Mouse (Mus musculus) liver, adult (tissue): ENCODE data around the gene Armc7.

Experiments
- GATA4 ChIP-seq: IDR thresholded peaks from 2 replicates; pipeline ENCODE4 v1.6.1; 2014; ENCODE audit warnings: mild to moderate bottlenecking, low read length; ENCODE audit not compliant: insufficient replicate concordance

Gene Armc7

DNA sequence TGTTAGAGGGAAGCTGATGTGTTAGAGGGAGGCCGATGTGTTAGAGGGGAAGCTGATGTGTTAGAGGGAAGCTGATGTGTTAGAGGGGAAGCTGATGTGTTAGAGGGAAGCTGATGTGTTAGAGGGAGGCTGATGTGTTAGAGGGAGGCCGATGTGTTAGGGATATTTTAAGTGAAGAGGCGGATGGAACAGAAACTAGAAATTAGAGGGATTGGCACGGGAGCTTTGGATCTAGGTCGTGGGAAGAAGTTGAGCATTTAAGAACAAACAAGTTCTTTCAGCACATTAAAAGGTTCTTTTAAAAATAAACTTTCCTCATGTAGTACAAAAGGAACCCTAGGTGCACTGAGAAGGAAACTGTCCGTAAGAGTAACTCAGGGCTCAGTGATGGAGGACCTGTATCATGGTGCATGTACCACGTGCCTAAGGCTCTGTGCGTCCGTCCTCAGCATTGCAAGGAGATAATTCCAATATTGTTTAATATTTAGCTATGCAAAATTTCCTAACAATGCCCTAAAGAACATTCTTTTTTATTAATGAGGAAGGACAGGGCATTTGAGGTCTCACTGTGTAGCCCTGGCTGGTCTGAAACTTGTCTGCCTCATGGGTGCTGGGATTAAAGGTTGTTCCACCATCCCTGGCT is 3.0 kb downstream of the Armc7 start:
- no peak for TF ChIP-seq GATA4

DNA sequence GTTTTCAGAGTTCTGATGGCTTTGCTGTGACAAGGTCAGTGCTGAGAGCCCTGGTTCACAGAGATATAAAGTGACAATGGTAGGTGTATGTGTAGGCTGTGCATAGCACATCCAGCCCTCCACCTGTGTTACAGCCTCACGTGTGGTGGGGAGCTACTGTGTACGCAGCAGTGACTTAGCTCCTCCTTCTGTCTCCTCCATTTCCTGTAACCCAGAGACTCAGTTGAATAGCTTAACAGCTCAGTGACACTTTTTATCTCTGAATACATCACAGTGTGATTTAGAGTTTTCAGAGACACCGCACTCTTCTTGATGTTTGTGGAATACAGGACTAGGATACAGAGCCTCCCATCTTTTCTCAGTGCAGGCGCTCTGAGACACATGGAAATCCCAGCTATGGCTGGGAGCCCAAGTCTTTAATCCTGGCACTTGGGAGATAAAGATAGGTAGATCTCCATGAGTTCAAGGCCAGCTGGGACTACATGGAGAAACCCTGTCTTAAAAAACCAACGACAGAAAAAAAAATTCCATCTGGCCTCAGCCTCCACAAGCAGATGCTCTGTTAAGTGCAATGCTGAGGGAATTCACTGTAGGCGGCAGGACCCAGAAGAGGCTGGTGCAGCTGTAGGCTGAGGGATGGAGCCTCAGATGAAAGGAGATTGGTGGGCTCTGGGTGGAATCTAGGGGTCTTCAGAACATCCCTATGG is 6.2 kb downstream of the Armc7 start:
- TF ChIP-seq GATA4, result no peak

DNA sequence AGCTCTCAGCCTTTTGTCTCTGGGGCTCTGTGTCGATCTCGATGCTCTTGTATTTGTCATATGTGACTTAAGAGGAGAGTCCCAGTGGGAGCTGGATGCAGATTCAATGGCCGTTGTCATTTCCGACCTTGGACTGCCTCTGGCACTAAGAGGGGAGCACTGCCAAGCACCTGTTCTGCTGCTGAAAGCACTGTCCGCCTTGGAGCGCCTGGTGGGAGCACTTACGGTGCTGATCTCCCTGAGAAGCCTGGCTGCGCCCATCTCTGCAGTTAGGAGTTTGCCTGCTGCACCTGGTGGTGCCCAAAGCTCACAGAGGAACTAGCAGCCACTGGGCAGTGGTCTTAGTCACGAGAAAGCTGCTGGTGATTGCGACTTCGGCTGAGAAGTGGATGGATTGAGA is 7.8 kb downstream of the Armc7 start:
- TF ChIP-seq GATA4, result no peak

DNA sequence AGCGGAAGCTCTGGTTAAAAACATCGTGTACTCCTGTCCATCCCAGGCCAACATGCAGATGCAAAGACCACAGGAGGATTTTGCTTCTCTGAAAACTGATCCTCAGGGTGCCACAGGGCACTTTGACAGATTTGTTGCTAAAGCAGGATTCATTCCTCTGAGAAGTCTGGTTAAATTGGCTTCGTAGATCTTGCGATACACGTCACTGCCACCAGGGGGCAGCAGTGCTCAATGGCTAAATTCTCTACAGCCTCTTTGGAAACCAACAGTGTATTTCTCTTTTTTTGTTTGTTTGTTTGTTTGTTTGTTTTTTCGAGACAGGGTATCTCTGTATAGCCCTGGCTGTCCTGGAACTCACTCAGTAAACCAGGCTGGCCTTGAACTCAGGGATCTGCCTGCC is 8.3 kb downstream of the Armc7 start:
- TF ChIP-seq GATA4, result no peak

DNA sequence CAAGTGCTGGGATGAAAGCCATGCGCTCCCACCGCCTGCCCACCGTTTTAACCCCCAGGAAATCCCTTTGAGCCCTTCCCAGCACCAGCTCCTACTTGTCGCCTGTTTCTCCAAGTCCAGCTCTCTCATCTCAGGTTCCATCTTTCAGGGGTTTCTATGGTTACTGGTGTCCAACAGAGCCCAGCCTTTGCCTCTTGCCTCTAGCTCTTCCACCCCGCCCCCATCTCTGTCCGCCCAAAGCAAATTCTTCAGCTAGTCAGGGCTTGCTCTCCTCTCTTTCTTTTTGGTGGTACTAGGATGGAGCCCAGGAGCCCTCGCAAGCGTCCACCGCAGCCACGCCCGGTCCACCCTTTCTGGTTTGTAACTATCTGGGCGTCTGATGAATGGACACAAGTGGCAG is 9.7 kb downstream of the Armc7 start:
- TF ChIP-seq GATA4, result no peak

DNA sequence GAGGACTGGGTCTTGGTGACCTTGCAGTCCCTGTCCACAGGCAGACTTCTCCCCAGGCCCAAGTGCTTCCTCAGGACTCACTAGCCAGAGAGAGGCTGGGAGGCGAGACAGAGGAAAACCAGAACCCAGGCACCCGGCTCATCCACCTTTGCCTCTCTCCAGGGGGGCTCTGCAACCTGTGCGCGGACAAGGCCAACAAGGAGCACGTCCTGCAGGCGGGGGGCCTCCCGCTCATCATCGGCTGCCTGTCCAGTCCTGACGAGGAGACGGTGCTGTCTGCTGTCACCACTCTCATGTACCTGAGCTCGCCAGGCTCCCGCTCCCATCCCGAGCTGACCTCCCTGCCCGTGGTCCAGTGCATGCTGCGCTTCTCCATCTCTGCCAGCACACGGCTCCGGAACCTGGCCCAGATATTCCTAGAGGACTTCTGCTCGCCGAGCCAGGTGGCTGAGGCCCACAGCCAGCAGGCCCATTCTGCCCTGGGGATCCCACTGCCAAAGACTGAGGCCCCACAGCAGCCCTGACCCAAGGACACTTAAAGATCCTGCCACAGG is 13.2 kb downstream of the Armc7 start:
- no peak for TF ChIP-seq GATA4

DNA sequence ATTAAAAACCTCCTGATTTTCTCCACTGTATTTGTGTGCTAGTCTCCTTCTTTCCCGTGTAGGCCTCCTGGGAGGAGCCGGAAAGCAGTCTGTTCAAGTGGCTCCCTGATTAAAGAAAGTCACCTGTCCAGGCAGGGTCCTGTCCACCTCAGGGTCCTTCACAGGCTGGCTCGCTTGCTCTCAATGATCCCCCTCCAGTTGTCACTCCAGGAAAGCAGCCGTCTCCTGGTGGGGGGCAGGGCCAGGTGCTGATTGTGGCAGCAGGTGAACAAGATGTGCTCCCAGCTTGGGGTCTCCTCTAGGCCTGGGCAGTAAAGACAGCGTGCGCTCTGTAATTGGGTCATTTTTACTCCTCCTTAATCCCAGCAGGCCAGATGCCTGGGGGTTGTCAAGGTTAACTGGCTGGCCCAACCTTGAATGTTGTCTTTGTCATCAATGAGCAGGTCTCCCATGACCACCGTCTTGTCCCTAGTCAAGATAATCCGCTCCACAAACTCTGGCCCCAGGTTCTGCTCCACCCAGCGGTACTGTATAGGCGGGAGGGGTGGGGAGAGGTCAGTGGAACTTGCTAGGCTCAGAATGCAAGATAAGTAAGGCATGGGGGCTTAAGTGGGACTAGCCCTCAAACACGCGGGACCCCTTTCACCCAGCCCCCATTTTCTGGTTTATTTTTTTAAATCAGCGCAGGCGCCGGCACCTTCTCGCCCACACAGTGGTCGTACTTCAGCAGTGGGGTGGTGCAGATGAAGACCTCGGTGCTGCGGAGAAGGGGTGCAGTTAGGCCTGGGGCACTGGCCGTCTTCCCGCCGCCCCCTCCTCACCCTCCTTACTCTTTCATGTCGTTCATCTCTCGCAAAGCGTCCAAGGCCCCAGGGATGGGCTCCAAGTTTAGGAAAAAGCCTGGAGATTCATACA is 15.2 kb downstream of the Armc7 start:
- no peak for TF ChIP-seq GATA4

DNA sequence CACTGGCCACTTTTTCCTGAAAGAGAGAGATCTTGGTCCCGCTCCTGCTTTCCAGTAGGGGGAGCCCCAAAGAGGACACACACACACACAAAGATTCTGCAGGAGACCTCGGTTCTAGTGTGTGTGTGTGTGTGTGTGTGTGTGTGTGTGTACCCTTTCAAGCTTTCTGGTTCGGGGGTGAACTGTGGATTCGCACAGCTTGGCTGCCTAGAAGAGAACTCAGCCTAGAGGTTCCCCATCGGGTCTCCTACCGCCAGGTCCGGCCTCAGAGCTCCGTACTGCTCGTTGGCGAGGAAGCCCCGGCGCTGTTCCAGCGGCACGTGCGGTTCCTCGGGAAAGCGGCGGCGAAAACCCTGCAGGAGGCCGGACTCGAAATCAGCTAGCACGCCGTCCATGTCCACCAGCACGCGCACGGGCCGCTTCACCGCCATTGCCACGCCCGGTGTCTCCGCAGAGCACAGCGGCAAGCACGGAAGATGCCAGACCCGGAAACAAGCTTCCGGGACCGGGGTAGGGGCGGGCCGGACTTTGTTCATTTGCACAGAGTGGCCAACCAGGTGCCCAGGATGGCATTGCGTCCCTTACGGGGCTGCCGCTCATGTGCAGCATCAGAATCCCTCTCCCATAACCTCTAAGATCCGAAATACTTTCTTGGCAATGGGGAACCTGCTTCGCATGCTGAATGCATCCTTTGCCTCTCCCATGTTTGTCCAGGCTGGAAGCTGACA is 16.1 kb downstream of the Armc7 start, which contains the start of gene Nt5c:
TSS of gene Nt5c (minus strand) at position 507 of the 728 bp plus-strand sequence.
- TF ChIP-seq GATA4, result no peak

DNA sequence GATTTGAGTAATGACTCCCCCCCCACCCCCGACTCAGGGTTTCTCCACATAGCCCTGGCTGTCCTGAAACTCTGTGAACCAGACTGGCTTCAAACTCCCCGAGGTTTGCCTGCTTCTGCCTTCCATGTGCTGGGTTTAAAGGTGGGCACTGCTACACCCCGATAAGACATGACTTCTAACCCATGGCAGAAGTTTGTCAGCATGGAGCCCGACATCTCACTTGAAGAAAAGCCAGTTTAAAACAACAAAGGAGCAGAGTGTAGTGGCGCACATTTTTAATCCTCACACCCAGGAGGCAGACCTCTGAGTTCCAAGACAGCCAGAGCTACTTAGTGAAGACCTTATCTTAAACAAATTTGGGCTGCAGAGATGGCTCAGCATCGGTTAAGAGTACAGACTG is 16.9 kb downstream of the Armc7 start:
- TF ChIP-seq GATA4, result no peak

DNA sequence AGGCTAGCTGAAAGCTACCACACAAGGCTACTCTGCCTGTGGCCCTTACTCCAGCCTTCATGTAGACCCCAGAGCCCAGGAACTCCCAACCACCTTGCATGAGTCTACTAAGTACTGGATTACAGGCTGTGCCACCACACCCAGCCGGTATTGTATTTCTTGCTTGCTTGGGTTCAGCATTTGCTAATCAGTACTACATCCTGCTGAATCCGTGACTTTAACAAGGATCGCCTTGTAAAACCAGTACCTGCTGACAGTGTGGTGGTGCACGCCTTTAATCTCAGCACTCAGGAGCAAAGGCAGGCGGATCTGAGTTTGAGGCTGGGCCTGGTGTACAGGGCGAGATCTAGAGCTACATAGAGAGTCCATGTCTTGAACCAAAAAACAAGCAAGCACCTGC is 27.2 kb downstream of the Armc7 start:
- no peak for TF ChIP-seq GATA4

DNA sequence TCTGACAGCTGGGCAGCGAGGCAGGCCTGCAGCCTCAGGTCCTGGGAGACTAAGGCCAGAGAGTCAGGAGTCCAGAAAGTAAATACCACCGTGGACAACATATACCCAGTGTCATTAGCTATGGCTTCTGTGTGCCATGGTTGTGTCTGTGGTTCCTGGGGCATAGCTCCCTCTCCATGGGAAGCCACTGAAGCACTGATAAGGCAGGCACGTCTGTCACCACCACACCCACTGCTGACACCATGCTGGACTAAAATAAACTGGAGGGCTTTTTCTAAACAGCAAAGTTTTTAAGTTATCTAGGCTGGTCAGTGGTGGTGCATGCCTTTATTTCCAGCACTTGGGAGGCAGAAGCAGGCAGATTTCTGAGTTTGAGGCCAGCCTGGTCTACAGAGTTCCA is 31.1 kb downstream of the Armc7 start:
- no peak for TF ChIP-seq GATA4

DNA sequence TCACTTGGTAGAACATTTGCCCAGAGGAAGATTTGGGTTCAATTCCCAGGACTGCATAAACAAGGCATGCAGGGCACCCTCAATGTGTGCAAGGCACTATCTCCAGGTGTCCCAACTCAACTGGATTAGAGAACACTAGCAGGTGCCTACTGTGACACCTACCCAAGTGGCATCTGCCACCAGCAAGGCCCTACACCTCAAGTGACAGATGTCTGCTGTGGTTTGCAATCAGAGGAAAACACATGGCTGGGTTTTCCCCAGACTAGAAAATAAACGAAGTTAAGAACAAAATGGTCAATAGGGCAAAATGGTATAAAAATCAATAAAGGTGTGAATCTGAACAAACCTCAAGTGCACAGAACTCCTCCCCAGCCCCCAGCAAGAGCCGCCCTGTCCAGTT is 32.6 kb downstream of the Armc7 start:
- TF ChIP-seq GATA4, result no peak

DNA sequence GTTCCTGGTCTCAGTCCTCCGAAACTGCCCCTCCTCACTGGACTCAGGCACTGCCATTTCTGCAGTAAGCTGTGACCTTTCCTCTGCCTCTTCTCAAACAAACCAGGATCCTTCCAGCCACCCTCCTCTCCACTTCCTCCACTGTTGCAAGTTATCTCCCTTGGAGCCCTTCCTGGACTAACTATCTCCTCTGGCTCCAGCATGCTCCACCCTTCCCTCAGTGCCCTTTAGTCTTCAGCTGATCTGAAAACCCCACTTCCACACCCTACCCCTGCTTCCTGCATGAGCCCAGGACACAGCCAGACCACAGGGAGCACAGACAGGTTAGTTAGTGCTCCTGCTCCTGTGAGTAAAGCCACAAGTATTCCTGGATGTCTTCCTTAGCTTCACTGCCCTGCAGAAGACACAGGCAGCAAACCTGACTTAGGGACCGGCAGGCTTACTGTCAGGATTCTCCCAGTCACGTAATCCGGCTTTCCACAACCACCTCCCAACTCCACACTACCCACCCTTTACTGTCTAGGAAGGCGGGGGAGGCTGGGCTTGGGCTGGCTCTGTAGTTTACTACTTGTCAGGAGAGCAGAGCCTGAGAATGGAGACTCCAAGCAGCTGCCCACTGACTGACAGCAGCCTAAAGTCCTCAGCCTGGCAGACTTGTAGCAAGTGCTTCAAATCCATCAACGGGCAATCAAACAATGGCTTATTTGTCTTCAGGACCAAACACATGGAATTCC is 34.5 kb downstream of the Armc7 start:
- peak; percentile 75; the same call in 1 of the 2 replicates for TF ChIP-seq GATA4

DNA sequence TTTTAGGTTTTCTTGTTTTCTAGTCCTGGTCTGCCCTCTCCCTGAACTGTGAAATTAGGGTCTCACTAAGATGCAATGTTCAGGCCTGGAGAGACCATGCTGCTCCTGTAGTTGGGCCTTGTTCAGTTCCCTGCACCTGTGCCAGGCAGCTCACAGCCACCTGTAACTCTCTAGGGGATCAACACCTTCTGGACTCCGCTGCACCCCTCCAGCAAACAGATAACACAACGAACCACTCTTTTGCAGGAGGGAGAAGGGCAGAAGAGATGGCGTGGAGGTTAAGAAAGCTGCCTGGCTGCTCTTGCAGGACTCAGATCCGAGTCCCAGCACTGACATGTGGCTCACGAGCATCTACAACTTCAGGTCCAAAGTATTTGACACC is 35.0 kb downstream of the Armc7 start:
- no peak for TF ChIP-seq GATA4

DNA sequence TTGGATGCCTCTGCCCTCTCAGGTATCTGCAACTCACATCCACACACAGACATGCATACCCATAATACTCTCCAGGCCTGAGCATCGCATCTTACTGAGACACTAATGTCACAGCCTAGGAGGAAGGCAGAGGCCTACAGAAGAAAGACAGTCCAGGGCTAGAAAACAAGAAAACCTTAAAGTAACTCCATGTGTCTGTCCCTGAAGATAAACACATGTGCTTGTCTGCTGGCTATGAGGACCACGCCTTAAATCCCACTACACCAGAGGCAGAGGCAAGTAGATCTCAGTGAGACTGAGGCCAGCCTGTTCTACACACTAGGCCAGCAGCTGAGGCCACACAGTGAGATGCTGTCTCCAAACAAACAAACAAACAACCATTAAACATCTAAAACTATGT is 35.7 kb downstream of the Armc7 start:
- TF ChIP-seq GATA4, result no peak

DNA sequence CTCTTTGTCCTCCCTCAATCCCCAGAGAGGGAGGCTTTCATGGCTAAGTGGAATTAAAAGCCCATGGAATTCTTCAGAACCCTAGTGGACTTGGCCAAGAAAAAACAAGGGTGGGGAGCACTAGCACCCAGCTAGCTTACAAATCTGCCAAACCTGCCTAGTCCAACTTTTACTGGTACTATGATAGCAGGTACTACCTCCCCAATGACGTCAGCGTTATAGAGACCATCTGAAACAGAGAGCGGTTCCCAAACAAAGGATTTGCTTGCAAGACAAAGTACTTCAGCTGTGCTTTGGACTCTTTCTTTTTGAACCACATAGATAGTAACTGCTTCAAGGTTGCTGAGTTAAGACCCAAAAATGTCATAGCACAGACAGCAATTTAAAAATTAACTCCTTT is 36.5 kb downstream of the Armc7 start:
- no peak for TF ChIP-seq GATA4
